Mouse (Mus musculus): ENCODE results near the gene Otulin. TPM values are rescaled to one million over a fixed set of nuclear protein-coding genes. Genes with fewer than 3 reads are reported as not detected.

Otulin gene
- polyA plus RNA-seq, 2 experiments: 14.6 to 24.1 TPM

DNA sequence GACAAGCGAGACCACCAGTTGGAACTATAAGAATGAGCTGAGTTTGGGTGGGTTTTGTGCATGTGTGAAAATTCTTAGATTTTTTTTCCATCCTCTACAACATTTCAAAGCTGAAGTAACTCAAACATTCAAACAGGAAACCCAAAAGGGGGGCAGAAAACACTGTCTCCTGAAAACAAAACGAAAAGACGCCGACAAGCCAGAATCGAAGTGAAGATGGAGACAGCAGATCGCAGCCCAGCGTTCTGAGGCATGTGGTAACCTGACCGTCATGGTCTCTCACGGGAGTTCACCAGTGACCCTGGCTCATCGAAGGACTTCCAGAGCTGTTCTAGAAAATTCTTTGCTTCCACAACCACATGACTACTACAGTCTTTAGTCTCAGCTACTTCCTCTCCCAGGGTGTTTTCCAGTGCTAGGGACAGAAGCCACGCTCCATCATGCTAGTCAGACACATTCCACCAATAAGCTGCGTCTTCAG lies 39.5 kb upstream of the Otulin start:
- Histone ChIP-seq H3K9me3 (ENCODE audit: control insufficient read depth, low read length) (no peaks in the 10 kb centered on the region), H3K36me3 (replicated peaks; ENCODE audit: control insufficient read depth, insufficient read depth, low read depth) (no peaks in the 10 kb centered on the region), H3K4me2 (ENCODE audit: low read depth) (no peak overlapping the region), H3K9ac (replicated peaks) (no peak overlapping the region), H3K27me3 (ENCODE audit: control insufficient read depth, insufficient read depth, low read length) (no peaks in the 10 kb centered on the region), H3K4me3 (ENCODE audit: insufficient read depth in 1 of 2, low read depth in 2 of 2, low read length in 2 of 2) (no peak overlapping the region), H3K27ac (no peak overlapping the region), H3K4me1 (replicated peaks; ENCODE audit: control insufficient read depth in 2 of 2, insufficient read depth in 2 of 2, low read length in 1 of 2) (peaks cover 2 to 19% of the 10 kb centered on the region in 2 experiments; a peak in 3 of 4 replicates)
- TF ChIP-seq CTCF (IDR thresholded peaks at IDR 0.05; ENCODE audit: low read depth): no peak
- no peak for TF ChIP-seq EP300 (IDR thresholded peaks at IDR 0.05; ENCODE audit: low read depth)
- 76% methylated on average over 12 of the region's 12 CpGs for WGBS (ENCODE audit: insufficient replicate concordance)
- ATAC-seq (ENCODE audit: insufficient read depth) (no peak), DNase-seq (ENCODE audit: low read depth in 3 of 3, low spot score in 3 of 3) (no peak)

DNA sequence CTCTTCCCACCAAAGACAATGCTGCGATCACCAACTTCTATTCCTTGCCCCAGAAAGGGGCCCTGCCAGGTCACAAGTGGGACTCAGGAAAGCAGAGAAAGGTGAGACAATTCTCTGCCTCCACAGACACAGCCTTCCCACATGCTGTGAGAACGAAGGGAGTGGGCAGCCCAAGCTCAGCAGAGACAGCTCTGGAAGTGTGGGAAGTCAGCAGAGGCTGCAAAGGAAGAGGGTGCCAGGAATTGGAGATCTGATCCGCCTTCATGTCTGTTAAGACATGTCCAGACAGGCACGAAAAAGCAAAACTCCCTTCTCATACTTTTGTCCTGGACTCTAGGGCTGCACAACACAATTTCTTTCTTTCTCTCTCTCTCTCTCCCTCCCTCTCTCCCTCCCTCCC lies 38.8 kb upstream of the Otulin start:
- no peak for ATAC-seq (ENCODE audit: insufficient read depth)
- H3K27ac ChIP-seq: no peak overlapping the region
- H3K9ac ChIP-seq (replicated peaks): no peak overlapping the region
- no peaks in the 10 kb centered on the region for H3K36me3 ChIP-seq (replicated peaks; ENCODE audit: control insufficient read depth, insufficient read depth, low read depth)
- TF ChIP-seq CTCF (IDR thresholded peaks at IDR 0.05; ENCODE audit: low read depth): no peak
- no peak for TF ChIP-seq EP300 (IDR thresholded peaks at IDR 0.05; ENCODE audit: low read depth)
- no peak for DNase-seq (ENCODE audit: low read depth in 3 of 3, low spot score in 3 of 3)
- H3K4me2 ChIP-seq (ENCODE audit: low read depth): no peak overlapping the region
- H3K9me3 ChIP-seq (ENCODE audit: control insufficient read depth, low read length): no peaks in the 10 kb centered on the region
- peaks cover 2 to 18% of the 10 kb centered on the region in 2 experiments; a peak in 3 of 4 replicates for H3K4me1 ChIP-seq (replicated peaks; ENCODE audit: control insufficient read depth in 2 of 2, insufficient read depth in 2 of 2, low read length in 1 of 2)
- H3K4me3 ChIP-seq (ENCODE audit: insufficient read depth in 1 of 2, low read depth in 2 of 2, low read length in 2 of 2): no peak overlapping the region
- H3K27me3 ChIP-seq (ENCODE audit: control insufficient read depth, insufficient read depth, low read length): no peaks in the 10 kb centered on the region
- 59% methylated on average over 4 of the region's 4 CpGs for WGBS (ENCODE audit: insufficient replicate concordance)

DNA sequence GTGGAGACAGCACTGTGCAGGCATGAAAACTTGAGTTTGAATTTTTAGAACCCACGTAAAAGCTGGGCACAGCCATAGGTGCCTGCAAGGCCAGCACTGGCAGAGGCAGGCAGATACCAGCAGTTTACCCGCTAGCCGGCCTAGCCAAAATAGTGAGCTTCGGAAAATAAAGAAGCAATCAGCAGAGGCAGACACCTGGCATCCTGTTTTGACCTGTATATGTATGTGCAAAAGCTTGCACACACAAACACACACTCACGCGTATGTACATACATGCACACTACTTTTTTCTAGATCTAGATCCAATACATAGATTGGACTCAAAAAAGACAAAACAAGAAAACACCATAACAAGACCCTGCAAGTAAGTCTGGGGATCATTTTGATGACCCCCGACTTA lies 38.1 kb upstream of the Otulin start:
- Histone ChIP-seq H3K4me3 (ENCODE audit: insufficient read depth in 1 of 2, low read depth in 2 of 2, low read length in 2 of 2) (no peak overlapping the region), H3K27me3 (ENCODE audit: control insufficient read depth, insufficient read depth, low read length) (no peaks in the 10 kb centered on the region), H3K4me2 (ENCODE audit: low read depth) (no peak overlapping the region), H3K36me3 (replicated peaks; ENCODE audit: control insufficient read depth, insufficient read depth, low read depth) (no peaks in the 10 kb centered on the region), H3K4me1 (replicated peaks; ENCODE audit: control insufficient read depth in 2 of 2, insufficient read depth in 2 of 2, low read length in 1 of 2) (peaks cover 2 to 18% of the 10 kb centered on the region in 2 experiments; a peak in 3 of 4 replicates), H3K9me3 (ENCODE audit: control insufficient read depth, low read length) (no peaks in the 10 kb centered on the region), H3K9ac (replicated peaks) (no peak overlapping the region), H3K27ac (no peak overlapping the region)
- no peak for TF ChIP-seq CTCF (IDR thresholded peaks at IDR 0.05; ENCODE audit: low read depth)
- TF ChIP-seq EP300 (IDR thresholded peaks at IDR 0.05; ENCODE audit: low read depth): no peak
- DNase-seq (ENCODE audit: low read depth in 3 of 3, low spot score in 3 of 3) (no peak), ATAC-seq (ENCODE audit: insufficient read depth) (no peak)
- WGBS (ENCODE audit: insufficient replicate concordance): 68% methylated on average over 7 of the region's 7 CpGs

DNA sequence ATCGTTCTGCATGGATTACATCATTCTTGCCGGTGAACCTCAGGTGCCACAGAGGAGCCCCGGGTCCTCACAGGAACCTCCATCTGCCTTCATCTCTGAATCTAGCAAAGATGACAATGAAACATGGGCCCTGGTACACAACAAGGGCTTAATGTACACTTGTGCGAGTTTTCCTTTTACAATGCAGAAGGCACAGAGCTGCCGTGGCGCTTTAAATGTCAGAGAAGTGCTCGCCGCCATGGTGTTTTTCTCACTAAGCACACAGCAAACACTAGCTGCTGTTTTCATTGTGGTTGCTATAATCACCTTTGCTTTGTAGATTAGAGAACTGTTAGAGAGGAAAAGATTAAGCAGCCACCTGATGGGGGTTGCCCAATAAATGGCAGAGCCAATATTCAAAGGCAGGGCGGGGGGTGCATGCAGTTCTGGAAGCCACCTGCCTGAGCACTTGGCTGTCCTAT lies 37.5 kb upstream of the Otulin start:
- no peak for ATAC-seq (ENCODE audit: insufficient read depth)
- Histone ChIP-seq H3K27ac (no peak overlapping the region), H3K9me3 (ENCODE audit: control insufficient read depth, low read length) (no peaks in the 10 kb centered on the region), H3K4me1 (replicated peaks; ENCODE audit: control insufficient read depth in 2 of 2, insufficient read depth in 2 of 2, low read length in 1 of 2) (peaks cover 2 to 18% of the 10 kb centered on the region in 2 experiments; a peak in 3 of 4 replicates), H3K4me2 (ENCODE audit: low read depth) (no peak overlapping the region), H3K4me3 (ENCODE audit: insufficient read depth in 1 of 2, low read depth in 2 of 2, low read length in 2 of 2) (no peak overlapping the region), H3K9ac (replicated peaks) (no peak overlapping the region), H3K36me3 (replicated peaks; ENCODE audit: control insufficient read depth, insufficient read depth, low read depth) (no peaks in the 10 kb centered on the region), H3K27me3 (ENCODE audit: control insufficient read depth, insufficient read depth, low read length) (no peaks in the 10 kb centered on the region)
- no peak for DNase-seq (ENCODE audit: low read depth in 3 of 3, low spot score in 3 of 3)
- TF ChIP-seq CTCF (IDR thresholded peaks at IDR 0.05; ENCODE audit: low read depth) (no peak), EP300 (IDR thresholded peaks at IDR 0.05; ENCODE audit: low read depth) (no peak)
- 61% methylated on average over 9 of the region's 9 CpGs for WGBS (ENCODE audit: insufficient replicate concordance)

DNA sequence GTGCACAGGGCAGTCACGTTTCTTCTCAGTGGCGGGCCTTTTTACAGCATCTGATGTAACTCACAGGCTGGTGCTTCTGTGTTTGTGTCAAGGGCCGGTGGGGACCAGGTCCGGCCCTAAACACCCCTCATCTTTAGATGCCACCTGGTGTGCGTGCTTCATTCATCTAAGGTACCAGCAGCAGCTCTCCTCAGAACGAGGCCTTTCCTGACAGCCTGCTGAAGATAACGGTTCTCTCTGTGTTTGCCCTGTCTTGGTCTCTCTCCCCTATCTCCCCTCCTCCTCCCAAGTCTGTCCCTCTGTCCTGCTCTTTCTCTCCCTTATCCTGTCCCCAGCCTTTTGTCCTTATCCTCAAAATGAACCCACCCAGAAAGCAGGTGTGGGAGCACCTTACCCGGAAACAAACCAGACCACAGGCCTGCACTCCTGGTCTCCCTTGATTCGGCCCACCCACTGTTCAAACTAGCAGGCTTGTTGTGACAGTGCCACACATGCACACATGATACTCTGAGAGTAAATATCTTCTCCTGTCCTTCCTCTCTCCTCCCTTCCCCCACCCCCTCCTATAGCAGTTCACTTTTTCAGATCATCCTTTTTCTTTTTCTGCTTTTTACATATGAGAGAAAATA lies 36.5 kb upstream of the Otulin start:
- no peak overlapping the region for H3K27ac ChIP-seq

More for the DNA sequence above, 36.5 kb upstream of the Otulin start:
- TF ChIP-seq EP300 (IDR thresholded peaks at IDR 0.05; ENCODE audit: low read depth): no peak
- no peak for TF ChIP-seq CTCF (IDR thresholded peaks at IDR 0.05; ENCODE audit: low read depth)
- H3K9ac ChIP-seq (replicated peaks): no peak overlapping the region
- H3K4me2 ChIP-seq (ENCODE audit: low read depth): no peak overlapping the region
- 10% methylated on average over 9 of the region's 9 CpGs for WGBS (ENCODE audit: insufficient replicate concordance)
- peaks cover 2 to 15% of the 10 kb centered on the region in 2 experiments; a peak in 3 of 4 replicates for H3K4me1 ChIP-seq (replicated peaks; ENCODE audit: control insufficient read depth in 2 of 2, insufficient read depth in 2 of 2, low read length in 1 of 2)
- no peaks in the 10 kb centered on the region for H3K36me3 ChIP-seq (replicated peaks; ENCODE audit: control insufficient read depth, insufficient read depth, low read depth)
- no peaks in the 10 kb centered on the region for H3K9me3 ChIP-seq (ENCODE audit: control insufficient read depth, low read length)
- peak; percentile 48; the same call in 1 of the 2 replicates for ATAC-seq (ENCODE audit: insufficient read depth)
- no peaks in the 10 kb centered on the region for H3K27me3 ChIP-seq (ENCODE audit: control insufficient read depth, insufficient read depth, low read length)
- no peak for DNase-seq (ENCODE audit: low read depth in 3 of 3, low spot score in 3 of 3)
- H3K4me3 ChIP-seq (ENCODE audit: insufficient read depth in 1 of 2, low read depth in 2 of 2, low read length in 2 of 2): no peak overlapping the region

Measured in liver, embryonic 14.5 days (tissue).